Mouse (Mus musculus) frontal cortex, adult 2 months (tissue): Measurements from ENCODE around the gene Csrp1. TPM values are rescaled to one million over a fixed set of nuclear protein-coding genes. Genes with fewer than 3 reads are reported as not detected.

Source experiments
- DNase-seq, 2 experiments: peaks; one replicate each; pipeline ENCODE4 v3.0.0; 2022; ENCODE audit warnings: low spot score in 1 of 2; ENCODE audit errors: extremely low spot score in 1 of 2
- polyA plus RNA-seq: library from polyadenylated mRNA; depleted of rRNA; stranded (reverse); fragments of >200 nt; gene quantifications from 2 replicates; pipeline ENCODE4 v1.2.3, GENCODE M21; 2012

Gene Csrp1
- polyA plus RNA-seq, 1 experiment, result 205 TPM

GRCm38 (mm10) chr1:135697462-135697861 is 22.4 kb upstream of the Csrp1 start:
- DNase-seq, result no peak

- no peak for DNase-seq
Measured at GRCm38 (mm10) chr1:135698046-135698445, 21.8 kb upstream of the Csrp1 start.

- DNase-seq, result no peak
Measured at GRCm38 (mm10) chr1:135698451-135698921, 21.4 kb upstream of the Csrp1 start.

- DNase-seq, result peak in 1 of 2 experiments; percentile 80
Measured at GRCm38 (mm10) chr1:135698996-135699705, 20.7 kb upstream of the Csrp1 start.

- DNase-seq, result no peak
Measured at GRCm38 (mm10) chr1:135699892-135700291, 20.0 kb upstream of the Csrp1 start.

- DNase-seq, result peak in 1 of 2 experiments; percentile 90
Measured at GRCm38 (mm10) chr1:135700605-135701004, 19.3 kb upstream of the Csrp1 start.

- no peak for DNase-seq
Measured at GRCm38 (mm10) chr1:135701314-135701713, 18.5 kb upstream of the Csrp1 start.

- DNase-seq, result no peak
Measured at GRCm38 (mm10) chr1:135702722-135703121, 17.1 kb upstream of the Csrp1 start.

- no peak for DNase-seq
Measured at GRCm38 (mm10) chr1:135704317-135704821, 15.5 kb upstream of the Csrp1 start.

- DNase-seq, result no peak
Measured at GRCm38 (mm10) chr1:135708369-135708768, 11.5 kb upstream of the Csrp1 start.

GRCm38 (mm10) chr1:135711126-135711525 is 8.7 kb upstream of the Csrp1 start:
- DNase-seq, result no peak

GRCm38 (mm10) chr1:135714028-135714815 is 5.6 kb upstream of the Csrp1 start:
- no peak for DNase-seq

GRCm38 (mm10) chr1:135714901-135715609 is 4.8 kb upstream of the Csrp1 start:
- no peak for DNase-seq

GRCm38 (mm10) chr1:135719486-135719885 is 375 bp upstream of the Csrp1 start:
- peak in 1 of 2 experiments; percentile 87 for DNase-seq

GRCm38 (mm10) chr1:135723016-135723415 is 3.2 kb downstream of the Csrp1 start:
- no peak for DNase-seq

- DNase-seq, result no peak
Measured at GRCm38 (mm10) chr1:135724134-135724533, 4.3 kb downstream of the Csrp1 start.

- no peak for DNase-seq
Measured at GRCm38 (mm10) chr1:135725324-135725723, 5.5 kb downstream of the Csrp1 start.

- no peak for DNase-seq
Measured at GRCm38 (mm10) chr1:135725936-135726335, 6.1 kb downstream of the Csrp1 start.

GRCm38 (mm10) chr1:135728631-135729366 is 8.9 kb downstream of the Csrp1 start:
- DNase-seq, result peak; percentile 77 to 90

- DNase-seq, result peak in 1 of 2 experiments; percentile 28
Measured at GRCm38 (mm10) chr1:135729367-135729713, 9.5 kb downstream of the Csrp1 start.
